Mouse (Mus musculus) urinary bladder, postnatal 25 days (tissue): ENCODE measurements around the gene Auts2.

ENCODE experiments used
- DNase-seq: peaks from one replicate; pipeline ENCODE4 v3.0.0; 2022; ENCODE audit warnings: low spot score

Gene Auts2

GRCm38 (mm10) chr5:132500817-132501231 lies 42.3 kb downstream of the Auts2 start:
- DNase-seq, result no peak

- DNase-seq, result no peak
Measured at GRCm38 (mm10) chr5:132498896-132499295, 44.2 kb downstream of the Auts2 start.

GRCm38 (mm10) chr5:132498045-132498444 lies 45.1 kb downstream of the Auts2 start:
- DNase-seq, result no peak

- DNase-seq, result no peak
Measured at GRCm38 (mm10) chr5:132492793-132493192, 50.4 kb downstream of the Auts2 start.

GRCm38 (mm10) chr5:132492040-132492439 lies 51.1 kb downstream of the Auts2 start:
- DNase-seq, result no peak

GRCm38 (mm10) chr5:132491508-132491907 lies 51.6 kb downstream of the Auts2 start:
- DNase-seq, result no peak

GRCm38 (mm10) chr5:132490326-132490725 lies 52.8 kb downstream of the Auts2 start:
- no peak for DNase-seq

- DNase-seq, result no peak
Measured at GRCm38 (mm10) chr5:132489736-132490313, 53.3 kb downstream of the Auts2 start.

GRCm38 (mm10) chr5:132486831-132487230 lies 56.3 kb downstream of the Auts2 start:
- DNase-seq, result no peak

- DNase-seq, result no peak
Measured at GRCm38 (mm10) chr5:132485994-132486393, 57.1 kb downstream of the Auts2 start.

- DNase-seq, result no peak
Measured at GRCm38 (mm10) chr5:132485448-132485847, 57.7 kb downstream of the Auts2 start.

- no peak for DNase-seq
Measured at GRCm38 (mm10) chr5:132481476-132481875, 61.7 kb downstream of the Auts2 start.

- no peak for DNase-seq
Measured at GRCm38 (mm10) chr5:132480461-132480860, 62.7 kb downstream of the Auts2 start.

- no peak for DNase-seq
Measured at GRCm38 (mm10) chr5:132479227-132479857, 63.8 kb downstream of the Auts2 start.

- DNase-seq, result no peak
Measured at GRCm38 (mm10) chr5:132477533-132477932, 65.6 kb downstream of the Auts2 start.

- no peak for DNase-seq
Measured at GRCm38 (mm10) chr5:132472905-132473321, 70.2 kb downstream of the Auts2 start.

GRCm38 (mm10) chr5:132472184-132472829 lies 70.8 kb downstream of the Auts2 start:
- no peak for DNase-seq

- DNase-seq, result no peak
Measured at GRCm38 (mm10) chr5:132467364-132467743, 75.8 kb downstream of the Auts2 start.

GRCm38 (mm10) chr5:132466427-132467363 lies 76.4 kb downstream of the Auts2 start:
- DNase-seq, result no peak

- DNase-seq, result no peak
Measured at GRCm38 (mm10) chr5:132462560-132462959, 80.6 kb downstream of the Auts2 start.

- no peak for DNase-seq
Measured at GRCm38 (mm10) chr5:132458498-132458897, 84.6 kb downstream of the Auts2 start.

GRCm38 (mm10) chr5:132452381-132452780 lies 90.8 kb downstream of the Auts2 start:
- DNase-seq, result no peak
